Mouse (Mus musculus) kidney, postnatal 0 days (tissue): ENCODE measurements at regions not wholly inside any gene's neighbourhood (a gene's known extent, or its start where the extent isn't known, plus 50 kb on each side); places are given as distances from the start of the nearest gene placed in this dataset.

Experiments used
- ATAC-seq: fragments of 200-750 bp; cut with Nextera tagmentation; replicated peaks from 2 replicates; pipeline ENCODE4 v1.8.0; 2017; ENCODE audit warnings: low read depth, moderate number of reproducible peaks, moderate TSS enrichment, moderate library complexity; ENCODE audit not compliant: low FRiP score
- DNase-seq: peaks from one replicate; pipeline ENCODE4 v3.0.0-alpha.2; 2016; ENCODE audit warnings: low spot score
- H3K27ac ChIP-seq: fragments of 300-500 bp; sonication (generic); 2 replicates; pipeline ENCODE4 v1.5.1; 2014; ENCODE audit warnings: mild to moderate bottlenecking
- H3K27me3 ChIP-seq: fragments of 300-500 bp; sonication (generic); 2 replicates; pipeline ENCODE4 v1.6.1; 2014; ENCODE audit warnings: low read length, mixed read lengths; ENCODE audit not compliant: insufficient read depth
- H3K36me3 ChIP-seq: fragments of 300-500 bp; sonication (generic); 2 replicates; pipeline ENCODE4 v1.6.1; 2014; ENCODE audit warnings: low read length, mixed read lengths; ENCODE audit not compliant: insufficient read depth
- H3K4me1 ChIP-seq: fragments of 300-500 bp; sonication (generic); replicated peaks from 2 replicates; pipeline ENCODE4 v1.6.1; 2014; ENCODE audit warnings: antibody characterized with exemption, low read length, mixed read lengths; ENCODE audit not compliant: insufficient read depth
- H3K4me2 ChIP-seq: fragments of 300-500 bp; sonication (generic); 2 replicates; pipeline ENCODE4 v1.6.1; 2014; ENCODE audit warnings: mild to moderate bottlenecking, low read length, moderate library complexity, mixed read lengths
- H3K4me3 ChIP-seq: fragments of 300-500 bp; sonication (generic); replicated peaks from 2 replicates; pipeline ENCODE4 v1.5.1; 2014; ENCODE audit warnings: low read depth, low read length
- H3K9ac ChIP-seq: fragments of 300-500 bp; sonication (generic); 2 replicates; pipeline ENCODE4 v1.6.1; 2014; ENCODE audit warnings: low read depth, low read length
- H3K9me3 ChIP-seq: fragments of 300-500 bp; sonication (generic); replicated peaks from 2 replicates; pipeline ENCODE4 v1.6.1; 2016; ENCODE audit warnings: low read length, inconsistent platforms, mixed read lengths
- CTCF ChIP-seq: IDR thresholded peaks from 2 replicates; pipeline ENCODE4 v1.5.1; 2016; ENCODE audit warnings: antibody characterized with exemption, low read depth, mild to moderate bottlenecking, moderate library complexity
- WGBS: fragments of 180-500 bp; shearing (Covaris S2); extraction: QIAGEN DNeasy Blood & Tissue Kit; methylation state at CpG from one replicate; pipeline ENCODE4 v1.1.7; 2014; 5-methylcytosine and 5-hydroxymethylcytosine counted together

DNA sequence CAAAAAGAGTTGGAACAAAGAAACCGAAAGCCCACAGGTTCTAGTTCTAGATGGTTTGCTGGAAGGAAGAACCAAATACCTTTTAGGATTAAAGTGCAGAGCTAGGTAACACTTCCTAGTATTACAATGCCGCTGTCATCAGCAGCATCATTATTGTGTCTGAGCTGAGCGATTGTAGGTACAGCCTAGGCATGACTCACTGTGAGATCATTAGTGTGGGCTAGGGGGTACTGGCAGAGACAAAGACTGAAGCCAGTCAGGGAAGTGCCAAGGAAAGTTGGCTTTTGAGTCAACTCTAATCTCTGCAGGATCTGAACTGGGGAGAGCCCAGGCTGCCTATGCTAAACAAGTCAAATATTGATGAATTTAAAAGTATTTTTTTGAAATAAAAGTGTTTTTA, 450.2 kb upstream of the Jag1 start:
- DNase-seq = no peak
- no peaks in the 10 kb centered on the region for H3K4me1 ChIP-seq
- ATAC-seq = no peak
- no peak overlapping the region for H3K4me3 ChIP-seq
- no peaks in the 10 kb centered on the region for H3K27me3 ChIP-seq
- no peaks in the 10 kb centered on the region for H3K9me3 ChIP-seq
- no peaks in the 10 kb centered on the region for H3K36me3 ChIP-seq
- H3K4me2 ChIP-seq = no peak overlapping the region
- H3K27ac ChIP-seq = no peak overlapping the region
- 86% methylated on average over 3 of the region's 3 CpGs for WGBS
- no peak for TF ChIP-seq CTCF
- no peak overlapping the region for H3K9ac ChIP-seq

DNA sequence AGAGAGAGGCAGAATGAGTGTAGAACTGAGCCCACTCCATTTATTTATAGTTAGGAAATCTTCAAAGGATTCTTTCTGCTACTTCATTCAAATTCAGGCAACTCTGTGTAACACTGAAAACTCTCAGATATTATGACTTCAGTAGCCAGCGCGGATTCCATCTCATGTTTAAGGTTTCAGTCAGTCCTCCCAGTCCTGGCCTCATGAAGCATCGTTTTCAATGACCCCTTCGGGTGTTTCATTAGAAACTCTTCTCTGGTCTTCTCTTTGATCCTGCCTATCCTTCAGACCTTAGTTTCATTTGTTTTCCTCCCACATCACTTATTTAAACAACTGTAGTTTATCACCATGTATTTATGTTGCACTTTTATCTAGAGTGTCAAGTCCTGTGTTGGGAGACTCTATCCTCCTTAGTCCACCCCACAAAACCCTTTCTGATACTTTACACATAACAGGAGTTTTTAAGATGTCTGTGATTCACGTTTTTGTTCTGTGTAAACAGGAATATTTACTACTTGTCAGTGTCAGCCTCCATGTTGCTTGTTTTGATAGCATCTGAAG, 447.7 kb upstream of the Jag1 start:
- Histone ChIP-seq H3K27ac (no peak overlapping the region), H3K4me3 (no peak overlapping the region), H3K9ac (no peak overlapping the region), H3K36me3 (no peaks in the 10 kb centered on the region), H3K9me3 (no peaks in the 10 kb centered on the region), H3K4me1 (no peaks in the 10 kb centered on the region), H3K4me2 (no peak overlapping the region), H3K27me3 (no peaks in the 10 kb centered on the region)
- ATAC-seq = no peak
- 25% methylated on average over 5 of the region's 5 CpGs for WGBS
- DNase-seq = peak; percentile 74
- no peak for TF ChIP-seq CTCF

DNA sequence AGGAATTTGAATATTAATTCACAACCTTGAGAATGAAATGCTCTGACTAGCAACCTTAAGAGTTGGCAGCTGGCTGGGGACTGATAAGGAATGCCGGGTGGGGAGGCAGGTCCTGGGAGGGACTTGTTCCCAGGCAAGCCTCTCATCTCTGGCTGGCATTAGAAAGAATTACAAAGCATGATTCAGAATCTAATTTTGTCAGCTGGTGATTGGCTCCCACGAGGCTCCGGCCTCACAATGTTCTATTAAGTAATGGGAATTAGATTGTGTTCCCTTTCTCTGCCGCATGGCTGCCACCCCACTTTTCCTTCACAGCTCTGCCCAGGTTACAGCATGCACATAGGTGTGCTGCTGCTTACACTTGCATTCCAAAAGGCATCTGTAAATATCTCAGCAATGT, 443.9 kb upstream of the Jag1 start:
- no peak for TF ChIP-seq CTCF
- Histone ChIP-seq H3K27ac (no peak overlapping the region), H3K9ac (no peak overlapping the region), H3K4me2 (no peak overlapping the region), H3K9me3 (no peaks in the 10 kb centered on the region), H3K27me3 (no peaks in the 10 kb centered on the region), H3K4me3 (no peak overlapping the region), H3K4me1 (no peaks in the 10 kb centered on the region), H3K36me3 (no peaks in the 10 kb centered on the region)
- no peak for ATAC-seq
- WGBS = 64% methylated on average over 4 of the region's 4 CpGs
- no peak for DNase-seq

DNA sequence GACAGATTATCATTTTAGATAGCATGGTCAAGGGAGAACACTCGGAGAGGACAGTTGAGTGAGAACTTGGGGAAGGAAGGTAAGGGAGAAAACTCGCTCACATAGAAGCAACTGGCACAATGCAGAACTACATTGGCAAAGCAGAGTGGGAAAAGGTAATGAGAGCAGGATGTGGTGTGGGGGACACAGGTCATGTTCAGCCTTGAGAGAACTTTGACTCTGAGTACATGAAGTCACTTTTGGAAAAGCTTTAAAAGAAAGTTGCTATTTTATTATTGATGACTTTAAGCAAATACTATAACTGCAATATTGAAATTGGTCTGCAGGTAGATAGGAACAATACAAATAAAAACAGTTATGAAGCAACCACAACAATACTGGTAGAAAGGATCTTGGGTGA, 437.4 kb upstream of the Jag1 start:
- no peak overlapping the region for H3K4me3 ChIP-seq
- no peak for TF ChIP-seq CTCF
- DNase-seq = no peak
- H3K27ac ChIP-seq = no peak overlapping the region
- no peaks in the 10 kb centered on the region for H3K4me1 ChIP-seq
- H3K27me3 ChIP-seq = no peaks in the 10 kb centered on the region
- 92% methylated on average over 2 of the region's 2 CpGs for WGBS
- no peaks in the 10 kb centered on the region for H3K9me3 ChIP-seq
- H3K4me2 ChIP-seq = no peak overlapping the region
- ATAC-seq = no peak
- no peaks in the 10 kb centered on the region for H3K36me3 ChIP-seq
- no peak overlapping the region for H3K9ac ChIP-seq

DNA sequence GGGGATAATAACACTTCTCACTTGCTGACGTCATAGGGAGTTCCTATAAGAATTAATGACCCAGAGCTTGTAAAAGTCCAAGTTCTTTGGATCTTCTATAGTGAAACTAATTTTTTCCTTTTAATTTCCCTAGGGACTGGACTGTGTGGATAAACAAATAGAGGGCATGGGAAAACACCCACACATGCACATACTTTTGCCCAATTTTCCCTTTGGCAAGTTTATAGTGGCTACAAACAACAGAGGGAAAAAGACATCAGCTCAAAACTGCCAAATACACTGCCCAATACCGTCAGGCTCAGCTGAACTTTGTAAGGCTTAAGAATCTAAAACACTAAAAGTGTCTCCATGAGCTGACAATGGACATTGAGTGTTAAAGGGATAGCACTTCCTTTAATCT, 420.1 kb upstream of the Jag1 start:
- no peak for ATAC-seq
- Histone ChIP-seq H3K9me3 (no peaks in the 10 kb centered on the region), H3K4me1 (no peaks in the 10 kb centered on the region), H3K4me3 (no peak overlapping the region), H3K27ac (no peak overlapping the region), H3K27me3 (no peaks in the 10 kb centered on the region), H3K36me3 (no peaks in the 10 kb centered on the region), H3K4me2 (no peak overlapping the region), H3K9ac (no peak overlapping the region)
- no peak for DNase-seq
- 40% methylated on average over 2 of the region's 2 CpGs for WGBS
- no peak for TF ChIP-seq CTCF

DNA sequence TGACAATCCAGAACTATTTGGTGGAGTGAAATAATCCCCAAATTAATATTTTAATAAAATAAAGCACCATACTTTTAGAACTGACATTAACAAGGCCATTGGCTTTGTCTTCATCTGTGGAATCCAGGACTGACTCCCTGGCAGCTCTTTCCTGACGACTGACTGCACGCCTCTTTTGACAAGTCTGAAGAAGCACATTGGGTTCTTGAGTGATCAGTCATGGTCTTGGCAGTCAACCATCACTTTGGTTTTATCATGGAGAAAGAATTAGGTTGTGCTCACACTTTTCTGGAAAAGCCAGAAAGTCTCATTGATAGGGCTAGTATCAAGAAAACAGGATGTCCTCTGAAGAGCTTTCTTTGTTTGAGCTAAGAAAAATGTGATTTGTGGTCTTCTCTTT, 399.8 kb upstream of the Jag1 start:
- no peaks in the 10 kb centered on the region for H3K36me3 ChIP-seq
- no peaks in the 10 kb centered on the region for H3K9me3 ChIP-seq

DNA sequence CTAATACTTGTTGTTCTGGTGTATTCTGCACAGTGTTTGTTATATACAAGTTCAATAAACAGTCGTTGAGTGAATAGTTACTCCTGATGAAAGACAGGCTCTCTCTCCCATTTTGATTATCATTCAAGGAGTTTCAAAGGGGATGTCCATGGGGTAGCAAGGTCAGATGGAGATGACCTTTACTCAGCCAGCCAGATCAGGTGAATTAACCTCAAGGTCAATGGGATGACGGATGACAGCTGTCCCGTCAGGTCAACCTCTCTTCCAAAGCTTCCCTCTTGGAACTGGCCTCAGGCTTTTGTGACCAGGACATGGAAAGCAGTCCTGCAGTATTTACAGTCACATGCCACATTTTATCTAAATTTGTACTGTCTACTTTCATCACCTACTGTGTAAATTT, 398.6 kb upstream of the Jag1 start:
- Histone ChIP-seq H3K9me3 (no peaks in the 10 kb centered on the region), H3K4me3 (no peak overlapping the region), H3K27ac (no peak overlapping the region), H3K4me2 (no peak overlapping the region), H3K4me1 (0 out of 2 replicates have a peak, but pooled peaks cover 4% of the 10 kb centered on the region), H3K27me3 (no peaks in the 10 kb centered on the region), H3K9ac (no peak overlapping the region), H3K36me3 (no peaks in the 10 kb centered on the region)
- WGBS = 44% methylated on average over 3 of the region's 3 CpGs
- ATAC-seq (0 out of 2 replicates have a peak, but pooled peaks have one; percentile 36), DNase-seq (no peak)
- TF ChIP-seq CTCF = no peak

More for the DNA sequence above, 399.8 kb upstream of the Jag1 start:
- Histone ChIP-seq H3K27me3 (no peaks in the 10 kb centered on the region), H3K4me1 (0 out of 2 replicates have a peak, but pooled peaks cover 4% of the 10 kb centered on the region), H3K4me3 (no peak overlapping the region), H3K4me2 (no peak overlapping the region), H3K27ac (no peak overlapping the region), H3K9ac (no peak overlapping the region)
- ATAC-seq = no peak
- DNase-seq = no peak
- TF ChIP-seq CTCF = no peak
- 84% methylated on average over 2 of the region's 2 CpGs for WGBS
